Mouse (Mus musculus): ENCODE results near the gene Pex16. TPM values are rescaled to one million over a fixed set of nuclear protein-coding genes. Genes with fewer than 3 reads are reported as not detected.

Pex16 gene
- total and polyA plus RNA-seq, 3 experiments = 41.9 to 52.5 TPM; not detected in 1

DNA sequence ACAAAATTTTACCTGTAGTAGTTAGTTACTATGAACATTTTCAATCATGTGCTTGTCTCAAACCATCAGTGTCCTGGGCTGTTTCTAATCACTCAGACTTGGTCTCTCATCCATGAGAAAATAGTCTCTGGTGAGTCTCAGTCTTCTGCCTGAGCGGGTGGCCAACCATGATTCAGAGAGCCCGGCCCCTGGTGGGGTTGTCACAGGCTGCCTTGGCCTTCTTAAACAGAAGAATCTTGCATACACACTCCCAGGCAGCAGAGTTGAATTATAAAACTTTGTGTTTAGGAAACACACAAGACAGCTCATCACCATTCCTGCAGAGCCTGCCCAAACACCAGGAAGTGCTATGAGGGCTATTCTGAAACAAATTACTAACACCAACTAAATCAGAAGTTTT lies 42.6 kb upstream of the Pex16 start:
- peaks cover 0 to 2% of the 10 kb centered on the region in 2 experiments; a peak in 1 of 4 replicates for H3K36me3 ChIP-seq (ENCODE audit: control insufficient read depth in 1 of 2, insufficient read depth in 2 of 2, low read length in 2 of 2)
- H3K27ac ChIP-seq (ENCODE audit: control insufficient read depth, low read depth, low read length) = no peak overlapping the region
- no peaks in the 10 kb centered on the region for H3K79me2 ChIP-seq (ENCODE audit: control insufficient read depth, insufficient read depth, low read length, poor library complexity)
- no peak overlapping the region for H3K4me3 ChIP-seq (ENCODE audit: control insufficient read depth in 1 of 2, insufficient read depth in 1 of 2, low read depth in 2 of 2, low read length in 2 of 2)
- TF ChIP-seq JUND (IDR thresholded peaks at IDR 0.05; ENCODE audit: low read depth, low read length) (no peak), CHD1 (IDR thresholded peaks at IDR 0.05; ENCODE audit: low read depth, low read length) (no peak), RAD21 (IDR thresholded peaks at IDR 0.05; ENCODE audit: low read depth, low read length) (no peak), NELFE (IDR thresholded peaks at IDR 0.05; ENCODE audit: low read depth, low read length) (no peak), ETS1 (IDR thresholded peaks at IDR 0.05; ENCODE audit: low read depth, low read length) (no peak), GATA1 (IDR thresholded peaks at IDR 0.05; ENCODE audit: low read depth, low read length) (no peak), POLR2AphosphoS2 (IDR thresholded peaks at IDR 0.05; ENCODE audit: low read length) (no peak), NRF1 (IDR thresholded peaks at IDR 0.05; ENCODE audit: insufficient read depth, low read depth, low read length, poor library complexity, severe bottlenecking) (no peak), KAT2A (conservative IDR thresholded peaks at IDR 0.05; ENCODE audit: low read depth, low read length) (no peak), USF2 (IDR thresholded peaks at IDR 0.05; ENCODE audit: borderline replicate concordance in 1 of 2, insufficient read depth in 1 of 2, low read depth in 1 of 2, low read length in 2 of 2) (no peak), CHD2 (IDR thresholded peaks at IDR 0.05; ENCODE audit: low read length) (no peak), HCFC1 (IDR thresholded peaks at IDR 0.05; ENCODE audit: low read depth, low read length) (no peak), POLR2AphosphoS5 (IDR thresholded peaks at IDR 0.05; ENCODE audit: borderline replicate concordance, low read depth, low read length) (no peak), ZNF384 (IDR thresholded peaks at IDR 0.05; ENCODE audit: low read depth, low read length) (no peak), TAL1 (IDR thresholded peaks at IDR 0.05; ENCODE audit: low read length) (no peak), ZC3H11A (IDR thresholded peaks at IDR 0.05; ENCODE audit: low read depth, low read length) (no peak)
- H3K9ac ChIP-seq (ENCODE audit: control insufficient read depth, low read depth, low read length, poor library complexity, severe bottlenecking) = no peak overlapping the region
- no peak for DNase-seq (ENCODE audit: low read depth, low spot score)
- H3K27me3 ChIP-seq (ENCODE audit: control insufficient read depth in 1 of 2, insufficient read depth in 2 of 2, low read length in 2 of 2) = no peaks in the 10 kb centered on the region
- H3K4me1 ChIP-seq (ENCODE audit: control insufficient read depth in 1 of 2, insufficient read depth in 2 of 2, low read length in 2 of 2) = no peaks in the 10 kb centered on the region
- H3K9me3 ChIP-seq (replicated peaks; ENCODE audit: insufficient read depth, low read length) = no peaks in the 10 kb centered on the region

DNA sequence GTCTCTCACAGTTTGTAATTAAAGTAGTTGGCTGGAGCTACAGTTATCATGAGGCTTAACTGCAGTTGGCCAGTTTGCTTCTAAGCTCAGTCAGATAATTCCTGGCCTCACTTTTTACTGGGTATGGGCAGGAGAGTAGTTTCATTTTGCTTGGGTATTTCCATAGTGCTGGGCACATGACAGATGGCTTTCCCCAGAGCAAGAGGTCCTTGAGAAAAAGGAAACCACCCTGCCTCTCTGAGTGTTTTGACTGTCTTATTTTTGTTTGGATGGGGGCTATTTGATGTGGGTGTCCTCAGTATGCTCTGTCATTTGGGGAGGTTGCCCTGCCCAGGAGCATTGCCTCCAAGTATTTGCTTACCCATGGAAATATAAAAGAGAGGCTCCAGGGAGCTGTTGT lies 32.1 kb upstream of the Pex16 start:
- no peak for TF ChIP-seq GATA1 (IDR thresholded peaks at IDR 0.05; ENCODE audit: low read depth, low read length)
- no peak for TF ChIP-seq ELF1 (IDR thresholded peaks at IDR 0.05; ENCODE audit: low read depth, low read length)
- no peak for TF ChIP-seq MXI1 (IDR thresholded peaks at IDR 0.05; ENCODE audit: low read depth, low read length)
- no peak for TF ChIP-seq MYB (IDR thresholded peaks at IDR 0.05; ENCODE audit: low read depth, low read length)
- TF ChIP-seq EP300 (IDR thresholded peaks at IDR 0.05; ENCODE audit: low read depth in 1 of 2, low read length in 2 of 2) = no peak
- H3K9ac ChIP-seq (ENCODE audit: control insufficient read depth, low read depth, low read length, poor library complexity, severe bottlenecking) = no peak overlapping the region
- no peaks in the 10 kb centered on the region for H3K79me2 ChIP-seq (ENCODE audit: control insufficient read depth, insufficient read depth, low read length, poor library complexity)
- no peak overlapping the region for H3K27ac ChIP-seq (ENCODE audit: control insufficient read depth, low read depth, low read length)
- DNase-seq (ENCODE audit: low read depth, low spot score) = no peak
- no peaks in the 10 kb centered on the region for H3K27me3 ChIP-seq (ENCODE audit: control insufficient read depth in 1 of 2, insufficient read depth in 2 of 2, low read length in 2 of 2)
- no peaks in the 10 kb centered on the region for H3K4me1 ChIP-seq (ENCODE audit: control insufficient read depth in 1 of 2, insufficient read depth in 2 of 2, low read length in 2 of 2)
- no peaks in the 10 kb centered on the region for H3K9me3 ChIP-seq (replicated peaks; ENCODE audit: insufficient read depth, low read length)
- no peaks in the 10 kb centered on the region for H3K36me3 ChIP-seq (ENCODE audit: control insufficient read depth in 1 of 2, insufficient read depth in 2 of 2, low read length in 2 of 2)
- no peak overlapping the region for H3K4me3 ChIP-seq (ENCODE audit: control insufficient read depth in 1 of 2, insufficient read depth in 1 of 2, low read depth in 2 of 2, low read length in 2 of 2)

Measured in MEL (cell line).